Mouse (Mus musculus) spleen, adult 2 months (tissue): ENCODE data around the gene Stil.

ENCODE experiments used
- CTCF ChIP-seq: fragments of 200-500 bp; IDR thresholded peaks from 2 replicates; pipeline ENCODE4 v1.5.1; 2011; ENCODE audit warnings: mild to moderate bottlenecking, inconsistent platforms; ENCODE audit not compliant: insufficient read depth, insufficient read length, insufficient replicate concordance; ENCODE audit errors: extremely low read depth
- POLR2A ChIP-seq: fragments of 200-500 bp; IDR thresholded peaks from 2 replicates; pipeline ENCODE4 v1.6.1; 2011; ENCODE audit warnings: low read depth, low read length, inconsistent platforms

GRCm38 (mm10) chr4:114958231-114958630, 41.7 kb upstream of the Stil start:
- TF ChIP-seq POLR2A (no peak), CTCF (no peak)
